Mouse (Mus musculus) bone marrow macrophage, adult 2 months (primary cell): Measurements from ENCODE around the gene Pttg1. TPM values are rescaled to one million over a fixed set of nuclear protein-coding genes. Genes with fewer than 3 reads are reported as not detected.

ENCODE experiments used
- H3K27ac ChIP-seq: 2 replicates; pipeline ENCODE4 v1.5.1; 2012; ENCODE audit warnings: low read depth, low read length; ENCODE audit not compliant: insufficient read depth
- H3K4me1 ChIP-seq: 2 replicates; pipeline ENCODE4 v1.6.1; 2012; ENCODE audit warnings: low read length; ENCODE audit not compliant: control insufficient read depth, insufficient read depth
- H3K4me3 ChIP-seq: 2 replicates; pipeline ENCODE4 v1.5.1; 2012; ENCODE audit warnings: mild to moderate bottlenecking, low read length, moderate library complexity; ENCODE audit not compliant: insufficient read depth
- CTCF ChIP-seq: IDR thresholded peaks from 2 replicates; pipeline ENCODE4 v1.5.1; 2012; ENCODE audit warnings: low read depth, mild to moderate bottlenecking, low read length, moderate library complexity
- POLR2A ChIP-seq: IDR thresholded peaks from 2 replicates; pipeline ENCODE4 v1.6.1; 2012; ENCODE audit warnings: mild to moderate bottlenecking, low read depth, low read length, borderline replicate concordance
- polyA plus RNA-seq: library from polyadenylated mRNA; stranded (reverse); fragments of >200 nt; gene quantifications from 2 replicates; pipeline ENCODE4 v1.2.4, GENCODE M21; 2012; ENCODE audit not compliant: missing spikeins, insufficient read depth, insufficient read length

Pttg1 gene
- polyA plus RNA-seq, 1 experiment, result 60.1 TPM

- H3K4me1 ChIP-seq, result peaks cover 21% of the 10 kb centered on the region
- TF ChIP-seq CTCF (no peak), POLR2A (no peak)
Observed at GRCm38 (mm10) chr11:43449916-43450315, 23.9 kb upstream of the Pttg1 start.

DNA sequence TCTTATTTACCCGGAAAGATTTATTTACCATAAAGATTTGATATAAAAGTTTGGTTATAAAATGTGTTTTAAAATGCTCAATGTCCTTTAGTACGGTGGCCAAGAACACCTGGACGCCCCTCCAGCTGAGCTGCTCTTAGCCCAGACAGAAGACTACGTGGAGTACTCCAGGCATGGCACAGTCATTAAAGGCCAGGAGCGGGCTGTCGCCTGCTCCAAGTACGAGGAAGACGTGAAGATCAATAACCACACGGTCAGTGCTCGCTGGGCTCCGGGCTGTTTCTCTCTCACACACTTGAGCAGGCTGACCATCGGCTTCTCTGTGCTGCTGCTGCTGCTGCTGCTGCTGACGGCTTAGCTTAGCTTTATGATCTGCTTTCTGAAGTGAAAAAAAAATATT, 17.1 kb upstream of the Pttg1 start:
- Histone ChIP-seq H3K4me3 (no peak overlapping the region), H3K4me1 (no peaks in the 10 kb centered on the region), H3K27ac (no peak overlapping the region)
- TF ChIP-seq POLR2A (no peak), CTCF (no peak)

More at GRCm38 (mm10) chr11:43449916-43450315, 23.9 kb upstream of the Pttg1 start:
- H3K27ac ChIP-seq, result no peak overlapping the region
- no peak overlapping the region for H3K4me3 ChIP-seq

DNA sequence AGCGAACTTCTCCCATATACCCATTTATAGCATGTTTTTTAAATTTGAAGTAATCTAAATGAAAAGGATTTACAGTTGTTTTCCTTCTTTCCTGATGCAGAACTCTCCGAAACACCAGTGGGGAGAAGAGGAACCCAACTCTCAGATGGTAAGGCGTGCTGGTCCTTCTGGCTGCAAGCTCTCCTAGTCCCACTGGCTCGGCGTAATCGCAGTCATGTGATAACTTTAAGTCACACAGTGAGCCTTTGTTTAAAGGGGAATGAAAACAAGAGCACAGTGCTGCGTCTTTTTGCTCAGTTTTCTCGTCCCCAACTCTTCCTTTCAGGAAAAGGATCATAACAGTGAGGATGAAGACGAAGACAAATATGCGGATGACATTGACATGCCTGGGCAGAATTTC, 15.1 kb upstream of the Pttg1 start:
- H3K4me3 ChIP-seq, result no peak overlapping the region
- TF ChIP-seq CTCF, result no peak
- no peak for TF ChIP-seq POLR2A
- no peak overlapping the region for H3K27ac ChIP-seq
- H3K4me1 ChIP-seq, result no peaks in the 10 kb centered on the region

DNA sequence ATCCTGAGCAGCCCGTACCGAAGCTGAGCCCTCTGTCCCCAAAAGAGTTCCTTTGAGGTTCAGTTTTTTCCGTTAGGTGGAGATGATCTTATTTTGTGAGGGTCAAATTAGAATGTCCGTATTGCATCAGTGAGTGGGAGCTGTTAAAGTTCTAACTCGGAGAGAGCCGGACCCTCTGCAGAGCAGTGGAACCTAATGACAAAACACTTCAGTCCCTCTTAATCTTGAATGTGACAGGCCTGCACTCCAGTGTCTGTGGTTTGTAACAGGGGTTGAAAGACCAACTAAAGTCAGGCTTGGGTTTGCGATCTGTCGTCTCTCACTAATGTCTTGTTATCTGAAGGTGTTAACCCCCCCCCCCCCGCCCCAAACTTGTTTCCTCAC, 8.0 kb upstream of the Pttg1 start:
- TF ChIP-seq CTCF (no peak), POLR2A (no peak)
- Histone ChIP-seq H3K4me1 (peaks cover 8% of the 10 kb centered on the region), H3K27ac (peak overlapping the region; percentile 67), H3K4me3 (peak overlapping the region; percentile 93)

GRCm38 (mm10) chr11:43433254-43434023, 7.4 kb upstream of the Pttg1 start, which contains the start of gene Slu7:
Gene Slu7 (plus strand): TSS chr11:43433744.
- H3K4me1 ChIP-seq, result peaks cover 8% of the 10 kb centered on the region
- peak within 1 kb of the TSS; percentile 93 for H3K4me3 ChIP-seq
- TF ChIP-seq POLR2A, result 0 out of 2 replicates have a peak, but pooled peaks have one; percentile 3
- no peak for TF ChIP-seq CTCF
- peak within 1 kb of the TSS; percentile 67 for H3K27ac ChIP-seq

DNA sequence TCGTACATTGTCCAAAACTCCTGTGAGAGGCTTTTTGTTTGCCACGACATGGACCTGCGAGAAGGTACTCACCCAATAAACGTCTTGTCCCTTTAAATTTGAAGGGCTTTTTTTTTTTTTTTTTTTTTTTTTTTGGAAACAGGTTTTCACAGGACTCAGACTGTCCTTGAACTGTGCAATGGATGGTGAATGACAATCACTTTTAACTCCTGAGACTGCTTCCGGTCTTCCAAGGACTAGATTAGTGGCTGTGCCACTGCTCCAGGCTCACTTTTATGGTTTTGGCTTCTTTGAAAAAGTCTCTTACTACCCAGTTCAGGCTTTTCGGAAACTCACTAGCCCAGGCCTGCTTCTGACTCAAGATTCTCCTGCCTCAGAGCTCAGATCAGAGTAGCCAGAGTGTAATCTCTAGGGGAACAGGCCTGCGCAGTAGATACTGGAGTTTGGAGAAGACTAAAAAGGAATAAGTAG, 398 bp upstream of the Pttg1 start:
- H3K27ac ChIP-seq, result peak overlapping the region; percentile 61
- peaks cover 10% of the 10 kb centered on the region for H3K4me1 ChIP-seq
- peak overlapping the region; percentile 73 for H3K4me3 ChIP-seq
- TF ChIP-seq POLR2A (no peak), CTCF (no peak)

GRCm38 (mm10) chr11:43425166-43425709, 813 bp downstream of the Pttg1 start:
- H3K27ac ChIP-seq, result no peak overlapping the region
- peak overlapping the region; percentile 73; the same call in 1 of the 2 replicates for H3K4me3 ChIP-seq
- H3K4me1 ChIP-seq, result peaks cover 10% of the 10 kb centered on the region
- TF ChIP-seq CTCF (no peak), POLR2A (no peak)

GRCm38 (mm10) chr11:43424386-43424785, 1.7 kb downstream of the Pttg1 start:
- H3K4me1 ChIP-seq, result peaks cover 10% of the 10 kb centered on the region
- TF ChIP-seq CTCF, result no peak
- no peak for TF ChIP-seq POLR2A
- H3K27ac ChIP-seq, result no peak overlapping the region
- H3K4me3 ChIP-seq, result no peak overlapping the region

GRCm38 (mm10) chr11:43417201-43417600, 8.8 kb downstream of the Pttg1 start:
- TF ChIP-seq CTCF (no peak), POLR2A (no peak)
- H3K27ac ChIP-seq, result no peak overlapping the region
- no peak overlapping the region for H3K4me3 ChIP-seq
- peaks cover 3% of the 10 kb centered on the region for H3K4me1 ChIP-seq

GRCm38 (mm10) chr11:43412771-43413451, 13.1 kb downstream of the Pttg1 start:
- H3K27ac ChIP-seq, result no peak overlapping the region
- peaks cover 20% of the 10 kb centered on the region for H3K4me1 ChIP-seq
- TF ChIP-seq CTCF (0 out of 2 replicates have a peak, but pooled peaks have one; percentile 16), POLR2A (no peak)
- H3K4me3 ChIP-seq, result no peak overlapping the region

- no peak for TF ChIP-seq POLR2A
- peak; percentile 82 for TF ChIP-seq CTCF
- Histone ChIP-seq H3K4me1 (peaks cover 20% of the 10 kb centered on the region), H3K4me3 (no peak overlapping the region), H3K27ac (no peak overlapping the region)
Observed at GRCm38 (mm10) chr11:43411413-43411812, 14.6 kb downstream of the Pttg1 start.
